Mouse (Mus musculus): ENCODE results near the gene Tmed4. TPM values are rescaled to one million over a fixed set of nuclear protein-coding genes. Genes with fewer than 3 reads are reported as not detected.

The Tmed4 gene
- 60.9 and 63.0 TPM in 2 replicates for polyA plus RNA-seq (2011; ENCODE audit: insufficient read length, low read depth, missing spikeins)

DNA sequence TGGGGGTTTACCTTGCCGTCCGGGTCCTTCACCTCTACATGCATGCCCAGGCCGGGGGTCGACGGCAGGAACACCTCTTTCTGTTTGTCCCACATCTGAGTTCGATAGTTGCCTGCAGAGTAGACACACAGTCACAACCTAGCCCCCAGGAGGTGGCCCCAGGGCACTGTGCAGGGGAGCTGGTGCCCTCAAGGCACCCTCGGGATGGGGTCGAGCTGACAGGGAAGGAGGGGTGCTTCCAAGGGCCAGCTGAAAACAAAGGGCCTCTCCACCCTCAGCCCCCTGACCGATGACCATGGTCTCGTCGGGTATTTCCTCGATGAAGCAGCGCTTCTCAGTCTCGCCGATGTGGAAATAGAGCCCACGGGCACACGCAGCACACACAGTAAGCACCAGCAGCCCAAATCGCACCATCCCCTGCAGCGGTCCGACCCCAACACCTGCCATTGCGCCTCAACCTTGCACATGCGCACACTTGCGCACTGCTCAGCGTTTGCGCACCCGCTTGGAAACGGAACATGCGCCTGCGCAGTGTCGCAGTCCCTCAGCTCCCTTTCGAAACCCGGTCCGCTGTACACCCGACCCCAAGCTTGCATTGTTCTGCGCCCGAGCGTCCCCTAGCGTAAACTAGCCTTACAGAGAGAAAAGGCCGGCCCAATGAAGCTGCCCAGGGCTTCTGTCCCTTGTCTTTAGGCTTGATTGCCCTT, at the start of gene Tmed4:
Gene Tmed4 (minus strand): TSS at position 484 of the 707 bp plus-strand sequence.
- TF ChIP-seq POLR2A (IDR thresholded peaks at IDR 0.05; ENCODE audit: low read depth, low read length), result peak; percentile 99
- TF ChIP-seq CTCF (IDR thresholded peaks at IDR 0.05; ENCODE audit: borderline replicate concordance, insufficient read depth, low read length), result peak; percentile 52; the same call in 1 of the 2 replicates
- H3K4me1 ChIP-seq (ENCODE audit: control insufficient read depth, insufficient read depth, low read length), result 0 out of 2 replicates have a peak, but pooled peaks cover 2% of the 10 kb centered on the region
- no peak within 1 kb of the TSS for H3K27ac ChIP-seq (ENCODE audit: insufficient read depth, low read length)
- peak within 1 kb of the TSS; percentile 56 for H3K4me3 ChIP-seq (ENCODE audit: insufficient read depth, low read length)

DNA sequence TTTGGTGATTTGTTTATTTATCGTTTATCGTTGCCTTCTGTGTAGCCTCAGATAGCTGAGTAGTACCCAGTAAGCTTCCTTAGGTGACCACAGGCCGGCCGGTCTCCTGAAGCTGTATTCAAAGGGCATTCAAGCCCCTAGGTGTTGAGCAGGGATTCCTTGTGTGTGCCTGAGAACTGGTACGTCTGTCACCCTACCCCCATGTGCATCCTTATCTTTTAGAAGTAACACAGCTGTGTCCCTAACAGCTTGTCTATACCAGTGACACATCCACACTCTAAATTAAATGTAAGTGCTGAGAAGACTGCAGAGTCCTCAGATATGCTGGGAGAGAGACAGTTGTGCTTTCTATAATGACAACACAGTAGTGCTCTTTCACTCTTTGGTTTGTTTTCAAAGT, 48.7 kb upstream of the Tmed4 start:
- no peak overlapping the region for H3K4me3 ChIP-seq (ENCODE audit: insufficient read depth, low read length)
- no peaks in the 10 kb centered on the region for H3K4me1 ChIP-seq (ENCODE audit: control insufficient read depth, insufficient read depth, low read length)
- TF ChIP-seq POLR2A (IDR thresholded peaks at IDR 0.05; ENCODE audit: low read depth, low read length) (no peak), CTCF (IDR thresholded peaks at IDR 0.05; ENCODE audit: borderline replicate concordance, insufficient read depth, low read length) (no peak)
- H3K27ac ChIP-seq (ENCODE audit: insufficient read depth, low read length), result no peak overlapping the region

DNA sequence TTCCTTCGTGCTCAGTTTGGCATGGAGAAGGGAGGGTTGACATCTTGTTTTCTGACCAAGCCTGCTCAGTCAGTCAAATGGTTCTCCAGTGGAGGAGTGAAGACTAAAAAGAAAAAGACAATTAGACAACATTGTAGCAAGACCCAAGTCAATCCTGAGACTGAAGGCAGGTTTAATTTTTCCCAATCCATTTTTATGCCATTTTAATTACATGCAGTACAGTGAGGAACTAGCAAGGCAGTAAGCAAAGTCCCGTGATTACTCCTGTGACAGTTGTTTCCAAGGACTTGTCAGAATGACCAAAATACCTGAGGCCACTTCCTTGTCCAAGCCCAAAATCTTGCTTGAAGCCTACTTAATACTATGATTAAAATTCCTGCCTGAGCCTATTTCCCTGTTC, 47.4 kb upstream of the Tmed4 start:
- H3K4me3 ChIP-seq (ENCODE audit: insufficient read depth, low read length), result no peak overlapping the region
- H3K4me1 ChIP-seq (ENCODE audit: control insufficient read depth, insufficient read depth, low read length), result no peaks in the 10 kb centered on the region
- H3K27ac ChIP-seq (ENCODE audit: insufficient read depth, low read length), result no peak overlapping the region
- TF ChIP-seq CTCF (IDR thresholded peaks at IDR 0.05; ENCODE audit: borderline replicate concordance, insufficient read depth, low read length), result no peak
- TF ChIP-seq POLR2A (IDR thresholded peaks at IDR 0.05; ENCODE audit: low read depth, low read length), result no peak

DNA sequence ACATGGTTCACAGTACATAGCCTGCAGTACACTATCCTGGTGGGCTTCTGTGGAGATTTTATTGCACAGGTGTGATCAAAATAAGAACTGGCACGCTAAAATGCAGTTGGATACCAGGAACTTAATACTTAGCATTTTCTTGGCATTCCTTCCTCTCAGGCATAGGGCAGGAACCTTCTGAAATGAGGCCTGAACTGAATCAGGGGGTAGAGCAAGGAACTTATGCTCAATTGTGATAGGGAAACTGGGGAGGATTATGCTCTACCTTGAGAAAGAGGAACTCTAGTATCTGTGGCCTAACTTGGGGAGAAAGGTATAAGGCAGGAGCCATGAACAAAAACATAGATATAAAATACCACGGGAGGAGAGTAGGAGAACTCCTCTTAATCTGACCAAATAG, 44.7 kb upstream of the Tmed4 start:
- H3K4me1 ChIP-seq (ENCODE audit: control insufficient read depth, insufficient read depth, low read length), result no peaks in the 10 kb centered on the region
- no peak overlapping the region for H3K4me3 ChIP-seq (ENCODE audit: insufficient read depth, low read length)
- TF ChIP-seq POLR2A (IDR thresholded peaks at IDR 0.05; ENCODE audit: low read depth, low read length), result no peak
- no peak for TF ChIP-seq CTCF (IDR thresholded peaks at IDR 0.05; ENCODE audit: borderline replicate concordance, insufficient read depth, low read length)
- H3K27ac ChIP-seq (ENCODE audit: insufficient read depth, low read length), result no peak overlapping the region

GRCm38 (mm10) chr11:6318559-6318958, 43.9 kb upstream of the Tmed4 start:
- no peak overlapping the region for H3K4me3 ChIP-seq (ENCODE audit: insufficient read depth, low read length)
- TF ChIP-seq POLR2A (IDR thresholded peaks at IDR 0.05; ENCODE audit: low read depth, low read length) (no peak), CTCF (IDR thresholded peaks at IDR 0.05; ENCODE audit: borderline replicate concordance, insufficient read depth, low read length) (no peak)
- H3K4me1 ChIP-seq (ENCODE audit: control insufficient read depth, insufficient read depth, low read length), result no peaks in the 10 kb centered on the region

DNA sequence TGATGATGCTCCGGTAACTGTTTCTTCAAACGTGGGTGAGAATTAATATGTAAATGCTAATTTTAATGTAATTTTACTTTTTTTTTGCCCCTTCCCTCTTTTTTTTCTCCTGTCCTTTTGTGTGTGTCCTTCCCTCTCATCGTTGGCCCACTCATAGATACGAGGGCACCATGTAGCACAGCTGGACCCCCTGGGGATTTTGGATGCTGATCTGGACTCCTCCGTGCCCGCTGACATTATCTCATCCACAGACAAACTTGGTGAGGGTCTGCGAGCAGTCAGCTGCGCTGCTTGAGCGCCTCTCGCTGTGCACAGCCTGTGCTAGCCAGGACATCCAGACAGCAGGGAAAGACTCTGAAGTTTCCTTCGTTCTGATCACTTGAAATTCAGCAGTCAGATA, 42.2 kb upstream of the Tmed4 start:
- Histone ChIP-seq H3K4me3 (ENCODE audit: insufficient read depth, low read length) (no peak overlapping the region), H3K4me1 (ENCODE audit: control insufficient read depth, insufficient read depth, low read length) (no peaks in the 10 kb centered on the region), H3K27ac (ENCODE audit: insufficient read depth, low read length) (no peak overlapping the region)
- TF ChIP-seq CTCF (IDR thresholded peaks at IDR 0.05; ENCODE audit: borderline replicate concordance, insufficient read depth, low read length) (no peak), POLR2A (IDR thresholded peaks at IDR 0.05; ENCODE audit: low read depth, low read length) (no peak)

More at GRCm38 (mm10) chr11:6318559-6318958, 43.9 kb upstream of the Tmed4 start:
- H3K27ac ChIP-seq (ENCODE audit: insufficient read depth, low read length), result no peak overlapping the region

- no peak overlapping the region for H3K27ac ChIP-seq (ENCODE audit: insufficient read depth, low read length)
- no peaks in the 10 kb centered on the region for H3K4me1 ChIP-seq (ENCODE audit: control insufficient read depth, insufficient read depth, low read length)
- no peak overlapping the region for H3K4me3 ChIP-seq (ENCODE audit: insufficient read depth, low read length)
- no peak for TF ChIP-seq POLR2A (IDR thresholded peaks at IDR 0.05; ENCODE audit: low read depth, low read length)
- no peak for TF ChIP-seq CTCF (IDR thresholded peaks at IDR 0.05; ENCODE audit: borderline replicate concordance, insufficient read depth, low read length)
Observed at GRCm38 (mm10) chr11:6313874-6314406, 39.3 kb upstream of the Tmed4 start.

GRCm38 (mm10) chr11:6308181-6308580, 33.5 kb upstream of the Tmed4 start:
- TF ChIP-seq CTCF (IDR thresholded peaks at IDR 0.05; ENCODE audit: borderline replicate concordance, insufficient read depth, low read length), result no peak
- no peak for TF ChIP-seq POLR2A (IDR thresholded peaks at IDR 0.05; ENCODE audit: low read depth, low read length)
- Histone ChIP-seq H3K4me1 (ENCODE audit: control insufficient read depth, insufficient read depth, low read length) (peaks cover 4% of the 10 kb centered on the region), H3K27ac (ENCODE audit: insufficient read depth, low read length) (no peak overlapping the region), H3K4me3 (ENCODE audit: insufficient read depth, low read length) (no peak overlapping the region)

GRCm38 (mm10) chr11:6305943-6306430, 31.3 kb upstream of the Tmed4 start:
- TF ChIP-seq POLR2A (IDR thresholded peaks at IDR 0.05; ENCODE audit: low read depth, low read length), result no peak
- TF ChIP-seq CTCF (IDR thresholded peaks at IDR 0.05; ENCODE audit: borderline replicate concordance, insufficient read depth, low read length), result no peak
- no peak overlapping the region for H3K4me3 ChIP-seq (ENCODE audit: insufficient read depth, low read length)
- no peak overlapping the region for H3K27ac ChIP-seq (ENCODE audit: insufficient read depth, low read length)
- peaks cover 4% of the 10 kb centered on the region for H3K4me1 ChIP-seq (ENCODE audit: control insufficient read depth, insufficient read depth, low read length)

- Histone ChIP-seq H3K4me3 (ENCODE audit: insufficient read depth, low read length) (no peak overlapping the region), H3K27ac (ENCODE audit: insufficient read depth, low read length) (no peak overlapping the region), H3K4me1 (ENCODE audit: control insufficient read depth, insufficient read depth, low read length) (peaks cover 4% of the 10 kb centered on the region)
- no peak for TF ChIP-seq POLR2A (IDR thresholded peaks at IDR 0.05; ENCODE audit: low read depth, low read length)
- no peak for TF ChIP-seq CTCF (IDR thresholded peaks at IDR 0.05; ENCODE audit: borderline replicate concordance, insufficient read depth, low read length)
Observed at GRCm38 (mm10) chr11:6302793-6303192, 28.1 kb upstream of the Tmed4 start.
